Mouse (Mus musculus) frontal cortex, postnatal 10 days (tissue): ENCODE measurements at regions not wholly inside any gene's neighbourhood (a gene's known extent, or its start where the extent isn't known, plus 50 kb on each side); places are given as distances from the start of the nearest gene placed in this dataset.

Experiments used
- DNase-seq, 2 experiments: peaks; one replicate each; pipeline ENCODE4 v3.0.0; 2022; ENCODE audit warnings: low spot score in 2 of 2, mixed read lengths in 1 of 2

DNA sequence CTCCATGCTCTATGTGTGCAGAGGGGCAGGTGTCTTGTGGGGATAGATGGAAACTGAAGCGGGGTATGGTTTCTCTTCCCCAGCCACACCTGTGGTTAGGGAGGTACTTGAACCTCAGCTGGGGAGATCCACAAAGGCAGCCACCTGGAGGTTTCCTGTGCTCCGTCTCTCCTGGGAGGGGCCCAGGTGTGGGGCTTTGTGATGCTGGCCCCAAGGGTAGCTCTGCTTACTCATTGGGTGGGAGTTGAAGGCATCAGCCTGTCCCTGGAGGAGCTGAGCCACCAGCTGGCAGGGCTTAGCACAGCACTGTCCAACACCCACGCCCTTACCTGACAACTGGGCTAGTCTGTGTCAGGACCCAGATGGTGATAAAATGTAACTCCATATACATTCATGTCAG, 81.4 kb downstream of the Lhx2 start:
- DNase-seq: no peak

DNA sequence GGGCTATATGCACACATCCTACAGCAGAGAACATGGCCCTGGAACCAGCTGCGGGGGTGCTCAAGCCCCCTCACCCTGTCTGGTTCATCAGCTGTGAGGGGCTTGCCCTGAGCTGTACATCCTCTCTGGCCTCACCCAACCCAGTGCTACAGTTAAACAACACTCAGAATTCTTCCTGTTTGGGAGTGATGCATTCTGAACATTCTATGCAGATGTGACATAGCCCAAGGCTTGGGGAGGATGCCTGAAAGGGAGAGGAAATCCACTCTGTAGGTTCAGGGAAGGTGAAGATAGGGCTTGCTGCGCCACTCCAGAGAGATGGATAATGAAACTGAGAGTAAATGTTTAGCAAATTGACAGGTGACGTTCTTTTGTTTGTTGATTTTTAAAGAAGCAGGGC, 83.3 kb downstream of the Lhx2 start:
- DNase-seq: no peak

DNA sequence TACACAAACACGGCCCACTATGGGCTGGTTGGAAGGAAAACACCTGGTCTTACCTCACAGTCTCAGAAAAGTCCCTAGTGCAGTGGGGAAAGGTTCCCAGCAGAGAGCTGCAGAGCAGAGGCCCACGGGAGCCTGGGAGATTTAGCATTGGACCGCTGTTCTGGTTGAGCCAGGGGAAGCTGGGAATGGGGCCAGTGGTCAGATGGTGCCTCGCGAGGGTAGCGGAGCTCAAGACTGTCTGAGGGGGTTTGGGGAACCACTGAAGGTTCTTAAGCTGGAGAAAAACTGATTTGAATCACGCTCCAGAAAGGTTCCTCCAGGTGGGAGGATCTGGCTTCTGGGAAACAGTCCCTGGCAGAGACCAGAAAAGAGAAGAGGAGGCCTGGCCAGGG, 84.8 kb downstream of the Lhx2 start:
- DNase-seq: no peak

DNA sequence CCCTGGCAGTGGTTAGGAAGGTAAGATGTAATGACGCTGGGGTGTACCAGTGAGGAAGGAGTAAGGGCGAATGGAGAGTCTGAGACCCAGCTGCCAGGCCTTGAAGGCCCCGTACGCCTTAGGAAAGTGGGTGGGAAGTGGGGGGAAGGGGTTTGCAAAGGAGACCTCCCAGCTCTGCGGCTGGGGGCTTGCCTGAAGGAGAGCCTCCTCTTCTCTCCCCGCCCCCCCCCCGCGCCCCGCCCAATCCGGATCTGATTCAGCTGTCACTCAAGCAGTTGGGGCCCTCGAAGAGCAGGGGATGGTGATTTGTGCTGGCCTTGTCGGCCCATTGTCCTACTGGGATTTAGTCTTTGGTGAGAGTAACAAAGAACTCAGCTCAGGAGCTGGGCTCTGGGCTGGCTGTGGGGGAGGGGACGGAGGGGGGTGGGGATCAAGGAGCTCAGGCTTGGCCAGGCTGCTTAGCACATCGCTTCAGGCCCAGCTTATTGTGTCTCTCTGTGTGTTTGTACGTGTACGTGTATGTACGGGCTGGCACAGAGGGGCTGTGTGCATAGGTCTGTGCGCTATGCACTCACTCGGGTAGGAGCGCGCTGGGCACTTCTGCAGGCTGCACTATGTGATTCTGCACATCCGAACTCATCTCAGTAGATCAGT, 85.3 kb downstream of the Lhx2 start:
- no peak for DNase-seq

DNA sequence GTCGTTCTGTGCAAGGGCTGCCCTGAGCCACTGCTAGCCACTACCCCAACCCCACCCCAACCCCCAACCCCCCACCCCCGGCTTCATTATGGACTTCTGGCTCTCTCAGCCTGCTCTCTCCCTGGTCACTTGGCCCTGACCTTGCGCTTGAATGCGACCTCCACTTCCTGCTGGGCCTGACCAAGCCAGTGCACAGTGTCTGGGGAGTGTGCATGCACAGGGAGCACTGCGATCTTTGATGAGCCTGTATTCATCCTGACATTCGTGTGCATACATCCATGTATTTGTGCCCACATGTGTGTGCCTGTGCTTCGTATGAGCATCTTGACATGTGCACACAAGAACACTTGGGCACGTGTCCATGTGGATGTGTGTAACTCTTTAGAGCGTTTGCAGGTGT, 85.9 kb downstream of the Lhx2 start:
- no peak for DNase-seq

DNA sequence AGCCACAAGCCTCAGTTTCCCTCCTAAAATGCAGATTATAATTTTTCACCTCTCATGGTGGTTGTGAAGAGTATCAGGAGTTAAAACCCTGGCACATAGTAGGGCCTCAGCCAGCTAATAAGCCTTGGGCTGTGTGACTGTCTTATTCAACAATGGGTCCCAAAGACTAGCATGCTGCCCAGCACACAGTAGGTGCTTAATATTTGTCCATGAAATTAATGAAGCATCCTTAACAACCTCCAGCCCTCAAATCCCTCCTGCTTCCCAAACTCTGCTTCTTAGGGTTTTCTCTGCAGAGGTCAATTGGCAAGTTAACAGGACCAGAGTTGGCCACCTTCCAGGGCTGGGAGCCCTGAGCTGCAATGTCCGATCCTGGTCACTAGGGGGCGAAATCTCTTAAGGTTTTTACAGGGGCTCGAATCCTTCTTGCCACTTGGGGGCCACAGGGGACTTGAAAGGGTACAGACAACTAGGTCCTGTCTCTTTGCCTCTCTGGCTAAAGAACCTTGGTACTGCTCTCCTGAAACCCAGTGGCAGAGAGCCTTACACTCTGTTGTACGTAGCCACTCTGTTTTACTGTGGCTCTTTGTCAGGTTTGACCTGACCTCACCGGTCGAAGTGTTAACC, 81.6 kb upstream of the Nek6 start:
- DNase-seq: peak in 1 of 2 experiments; percentile 56

DNA sequence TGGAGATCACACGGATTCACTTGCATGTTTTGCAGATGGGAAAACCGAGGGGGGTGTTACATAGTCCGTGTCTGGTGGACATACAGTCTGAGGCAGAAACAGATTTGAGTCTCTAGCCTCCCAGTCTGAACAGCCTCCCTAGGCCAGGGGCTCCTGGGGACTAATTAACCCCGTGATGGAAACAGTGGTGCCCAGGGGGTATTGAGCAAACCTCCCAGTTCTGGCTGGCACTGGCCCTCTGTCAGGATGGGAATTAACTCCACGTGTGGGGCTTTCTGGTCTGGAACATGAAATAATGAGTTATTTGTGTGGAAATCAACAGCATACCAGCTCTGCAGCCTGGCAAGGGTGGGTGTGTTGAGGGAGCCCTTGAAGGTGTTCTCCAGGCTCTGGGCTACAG, 79.9 kb upstream of the Nek6 start:
- DNase-seq: no peak

DNA sequence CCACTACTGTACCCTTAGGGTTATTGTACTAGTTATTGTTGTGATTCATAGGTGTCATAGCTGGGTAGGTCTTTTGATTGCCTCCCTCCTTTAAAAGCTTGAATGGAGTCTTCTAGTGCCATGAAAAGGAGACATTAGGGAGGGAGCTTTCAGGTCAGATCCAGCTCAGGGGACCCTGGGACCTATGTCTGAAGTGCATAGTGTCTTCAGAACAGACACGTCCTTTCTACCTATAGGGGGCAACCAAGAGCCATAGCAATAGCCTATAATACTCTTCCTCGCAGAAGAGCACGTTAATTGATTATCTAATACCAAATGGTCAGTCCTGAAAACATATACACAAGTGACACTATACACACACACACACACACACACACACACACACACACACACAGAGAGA, 77.7 kb upstream of the Nek6 start:
- no peak for DNase-seq

DNA sequence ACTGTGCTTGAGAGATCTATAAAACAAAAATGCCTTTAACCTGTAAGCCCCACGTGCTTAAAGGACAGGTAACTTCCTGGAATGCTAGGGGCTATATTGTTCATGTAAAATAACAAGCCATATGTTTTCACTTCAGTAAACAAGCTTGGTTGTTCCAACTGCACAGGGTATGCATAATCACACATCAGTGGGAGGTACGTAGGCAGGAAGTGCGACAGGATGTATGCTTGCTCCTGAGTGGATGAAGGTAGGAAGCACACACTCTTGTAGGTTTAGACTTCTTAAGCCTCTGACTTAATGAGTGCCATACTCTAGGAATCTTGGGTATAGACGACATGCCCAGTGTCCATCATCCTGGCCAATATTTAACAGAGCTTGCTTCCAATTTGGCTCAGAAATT, 74.7 kb upstream of the Nek6 start:
- DNase-seq: no peak

DNA sequence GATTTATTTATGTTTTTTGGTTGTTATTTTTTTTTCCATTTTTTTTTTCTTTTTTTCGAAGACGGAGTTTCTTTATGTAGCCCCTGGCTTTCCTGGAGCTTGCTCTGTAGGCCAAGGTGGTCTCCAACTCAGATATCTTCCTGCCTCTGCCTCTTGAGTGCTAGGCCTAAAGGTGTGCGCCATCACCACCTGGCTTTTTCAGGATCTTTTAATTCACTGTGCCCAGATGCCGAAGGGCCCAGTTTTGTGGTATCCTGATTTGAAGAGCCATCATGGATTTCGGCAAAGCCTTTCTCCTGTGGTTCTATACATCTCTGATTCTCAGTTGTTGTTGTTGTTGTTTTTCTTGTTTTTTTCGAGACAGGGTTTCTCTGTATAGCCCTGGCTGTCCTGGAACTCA, 72.3 kb upstream of the Nek6 start:
- no peak for DNase-seq

DNA sequence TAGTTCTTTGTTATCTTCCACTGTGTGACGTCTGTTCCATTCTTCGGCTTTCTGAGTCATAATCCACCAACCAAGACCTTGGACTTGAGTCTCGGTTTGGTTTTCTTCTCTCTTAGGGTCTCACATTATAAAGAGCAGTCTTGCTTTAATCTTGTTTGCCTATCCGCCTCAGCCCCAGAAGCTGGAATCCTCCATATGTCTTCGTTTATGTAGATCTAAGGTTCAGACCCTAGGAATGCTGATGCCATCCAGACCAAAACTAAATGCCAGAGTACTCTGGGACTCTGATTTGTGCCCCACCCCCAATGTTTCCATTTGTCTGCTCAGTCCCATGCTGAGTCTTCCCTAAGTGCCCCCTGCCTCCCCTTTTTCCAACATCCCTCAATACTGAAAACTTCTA, 71.5 kb upstream of the Nek6 start:
- no peak for DNase-seq

DNA sequence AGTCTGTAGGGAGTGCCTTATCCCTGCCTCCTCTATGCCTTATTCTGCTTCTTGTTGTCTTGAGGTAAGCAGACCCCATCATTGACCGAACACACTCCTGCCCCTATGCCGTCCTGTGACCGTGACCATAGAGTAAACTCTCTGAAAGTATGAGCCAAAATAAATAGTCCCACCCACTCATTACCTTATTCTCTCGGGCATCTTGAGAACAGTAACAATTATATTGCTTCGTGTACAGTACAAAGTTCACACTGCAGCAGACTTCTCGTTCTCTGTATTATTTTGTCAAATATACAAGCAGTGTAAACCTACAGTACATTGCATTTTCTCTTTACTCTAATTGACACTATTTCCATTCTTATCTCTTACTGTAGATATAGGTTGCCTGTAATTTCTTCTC, 62.4 kb upstream of the Nek6 start:
- DNase-seq: no peak

DNA sequence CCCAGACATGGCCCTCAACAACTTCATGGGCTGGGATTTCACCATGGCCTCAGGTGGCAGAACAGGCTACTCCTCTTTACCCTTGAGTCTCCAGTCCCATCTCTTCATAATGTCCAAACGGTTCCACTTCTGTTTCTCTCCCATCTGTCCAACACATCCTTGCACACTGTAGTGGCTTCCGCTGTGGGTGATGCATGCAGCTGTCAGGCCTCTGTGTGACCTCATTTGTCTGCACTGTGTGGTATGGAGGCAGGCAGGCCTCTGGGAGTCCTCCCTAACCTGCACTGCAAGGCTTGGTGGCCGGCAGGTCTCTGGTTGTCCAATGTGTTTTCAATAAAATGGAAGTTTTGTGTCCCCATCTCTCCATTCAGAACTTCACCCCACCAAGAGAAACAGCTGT, 54.9 kb upstream of the Nek6 start:
- DNase-seq: no peak

DNA sequence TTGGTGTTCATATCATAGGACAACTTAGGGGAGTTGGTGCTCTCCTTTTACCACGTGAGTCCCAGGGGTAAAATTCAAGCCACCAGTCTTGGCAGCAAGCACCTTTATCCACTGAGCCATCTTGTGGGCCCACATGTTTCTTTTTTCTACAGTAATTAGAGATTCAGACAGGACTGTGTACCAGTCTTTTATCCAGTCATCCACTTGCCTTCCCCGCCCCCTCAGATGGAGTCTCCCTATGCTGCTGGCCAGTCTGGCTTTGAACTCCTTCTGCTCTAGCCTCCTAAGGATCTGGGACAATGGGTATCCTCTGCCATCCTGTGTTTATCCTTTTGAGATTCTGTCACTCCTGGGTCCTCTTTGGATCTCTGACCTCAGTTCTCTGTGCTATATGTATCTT, 51.1 kb upstream of the Nek6 start:
- DNase-seq: no peak

DNA sequence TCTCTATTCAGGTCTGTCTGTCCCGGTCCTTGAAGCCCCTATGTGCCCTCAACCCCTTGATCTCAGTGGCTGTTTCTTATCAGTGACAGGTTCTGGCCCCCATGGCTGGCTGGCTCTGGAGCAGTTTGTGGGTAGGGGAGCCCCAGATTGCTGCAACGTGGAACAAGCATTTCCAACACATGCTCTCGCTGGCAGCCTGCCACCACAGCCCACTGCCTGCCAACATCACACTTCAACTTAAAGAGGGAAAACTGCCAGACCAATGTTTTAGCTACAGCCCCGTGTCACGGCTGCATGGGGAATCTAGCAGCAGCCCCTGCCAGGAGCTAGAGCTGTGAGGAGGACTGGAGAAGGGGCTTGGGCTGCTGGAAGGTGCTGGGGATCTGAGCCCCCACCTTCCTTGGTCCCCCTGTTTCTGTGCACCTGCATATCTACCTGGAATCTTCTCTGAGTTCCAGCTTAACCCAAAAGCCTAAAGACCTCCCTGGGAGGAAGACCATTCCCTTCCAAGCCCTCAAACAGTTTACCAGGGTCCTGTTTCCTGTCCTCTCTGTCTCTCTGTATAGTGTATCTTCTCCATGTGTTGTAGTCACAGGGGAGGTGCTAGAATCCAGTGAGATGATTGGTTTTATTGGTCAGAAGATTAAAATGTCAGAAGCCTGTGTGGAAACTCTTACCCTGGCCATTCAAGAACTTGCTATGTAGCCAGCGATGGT, 50.5 kb upstream of the Nek6 start:
- DNase-seq: peak; percentile 78 to 79
